Mouse (Mus musculus): ENCODE measurements around the gene Sun2. TPM values are rescaled to one million over a fixed set of nuclear protein-coding genes. Genes with fewer than 3 reads are reported as not detected.

The Sun2 gene
- total RNA-seq (2022): 10 to 100 TPM; 48.3 to 71.4 (median 53.9) TPM

- DNase-seq: peak; percentile 83
Observed at GRCm38 (mm10) chr15:79741921-79742705, at the start of gene Sun2. TSS of gene Sun2 (minus strand) at chr15:79742536.

GRCm38 (mm10) chr15:79791502-79791901 lies 49.2 kb upstream of the Sun2 start:
- no peak for DNase-seq

DNA sequence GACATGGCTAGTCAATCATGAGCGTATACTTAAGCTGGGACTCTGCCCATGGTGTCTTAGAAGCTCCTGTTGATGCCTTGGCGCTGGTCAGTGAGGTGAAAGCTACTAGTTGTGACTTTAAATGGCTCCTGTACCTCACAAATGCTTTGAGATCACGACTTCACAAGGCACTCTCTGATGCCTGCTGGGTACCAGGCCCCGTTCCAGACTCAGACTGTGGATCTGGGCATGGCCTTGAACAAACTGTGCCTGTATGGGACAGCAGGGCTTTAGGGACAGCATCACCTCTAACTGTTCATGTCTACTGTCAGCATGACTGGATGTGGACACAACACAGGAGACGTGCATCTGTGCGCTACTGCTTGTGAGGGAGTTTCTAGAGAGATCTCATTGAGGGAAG lies 48.6 kb upstream of the Sun2 start:
- no peak for DNase-seq

- DNase-seq: no peak
Observed at GRCm38 (mm10) chr15:79790111-79790510, 47.8 kb upstream of the Sun2 start.

DNA sequence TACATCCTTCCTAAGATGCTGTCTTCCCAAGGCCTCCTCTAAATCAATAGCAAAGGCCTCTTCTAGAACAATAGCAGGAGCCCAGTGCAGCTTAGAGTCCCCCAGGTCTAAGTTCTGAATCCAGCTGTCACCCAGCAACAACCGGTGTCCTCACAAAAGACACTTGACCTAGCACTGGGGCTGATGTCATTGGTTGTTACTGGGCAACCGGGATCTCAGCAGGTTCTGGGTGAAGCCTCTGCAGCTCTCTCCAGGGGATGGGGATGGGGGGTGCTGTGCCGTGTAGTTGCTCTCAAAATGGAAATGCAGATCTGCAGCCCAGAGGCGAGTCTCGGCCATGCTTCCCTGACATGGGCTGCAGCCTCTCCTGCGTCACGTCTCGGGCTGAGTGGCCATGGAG lies 45.5 kb upstream of the Sun2 start:
- no peak for DNase-seq

- DNase-seq: peak; percentile 44
Observed at GRCm38 (mm10) chr15:79785056-79785455, 42.7 kb upstream of the Sun2 start.

- no peak for DNase-seq
Observed at GRCm38 (mm10) chr15:79777749-79778148, 35.4 kb upstream of the Sun2 start, which contains the start of gene Dnal4. TSS of gene Dnal4 (minus strand) at chr15:79777849.

GRCm38 (mm10) chr15:79775662-79776061 lies 33.3 kb upstream of the Sun2 start:
- no peak for DNase-seq

GRCm38 (mm10) chr15:79774117-79775027 lies 32.0 kb upstream of the Sun2 start:
- DNase-seq: peak; percentile 95

GRCm38 (mm10) chr15:79770629-79771240 lies 28.4 kb upstream of the Sun2 start:
- DNase-seq: no peak

DNA sequence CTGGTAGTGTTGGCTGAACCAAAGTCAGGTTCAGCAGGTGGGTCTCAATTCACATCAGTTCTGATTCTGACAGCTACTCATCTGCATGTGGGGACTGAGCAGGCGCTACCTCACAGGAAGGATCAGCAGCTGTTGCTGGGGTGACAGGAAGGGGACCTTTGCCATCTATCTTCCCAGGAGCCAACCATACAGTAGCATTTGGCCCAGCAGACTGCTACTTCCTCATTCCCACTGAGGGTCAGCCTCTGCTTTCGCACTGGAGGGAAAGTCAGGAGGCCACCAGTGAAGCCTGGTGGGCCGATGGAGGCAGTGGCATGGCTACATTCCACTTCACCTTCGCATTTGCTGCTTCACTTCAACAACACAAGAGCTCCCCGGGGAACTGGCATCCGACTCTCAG lies 26.0 kb upstream of the Sun2 start:
- DNase-seq: no peak

- DNase-seq: no peak
Observed at GRCm38 (mm10) chr15:79767327-79767961, 25.1 kb upstream of the Sun2 start.

- no peak for DNase-seq
Observed at GRCm38 (mm10) chr15:79766586-79767071, 24.3 kb upstream of the Sun2 start.

GRCm38 (mm10) chr15:79766168-79766567 lies 23.8 kb upstream of the Sun2 start:
- DNase-seq: no peak

DNA sequence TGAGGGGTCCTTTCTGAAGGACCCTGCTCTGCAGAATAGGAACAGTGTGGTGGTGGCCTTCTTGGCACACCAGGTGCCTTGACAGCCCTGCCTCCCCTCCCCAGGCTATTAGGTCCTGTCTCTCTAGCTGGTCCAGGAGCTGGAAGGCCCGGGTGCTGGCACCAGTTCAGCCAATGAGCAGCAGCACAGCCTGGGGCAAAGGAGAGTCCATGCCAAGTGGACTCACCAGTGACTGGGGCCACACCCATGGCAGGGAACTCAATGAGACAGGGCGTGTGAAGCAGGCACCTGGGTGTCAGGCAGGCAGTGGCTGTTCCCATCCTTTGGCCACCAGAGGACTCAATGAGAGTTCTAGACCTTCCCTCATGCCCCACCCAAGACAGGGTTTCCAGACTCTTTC lies 23.0 kb upstream of the Sun2 start:
- no peak for DNase-seq

- no peak for DNase-seq
Observed at GRCm38 (mm10) chr15:79764539-79765267, 22.4 kb upstream of the Sun2 start.

DNA sequence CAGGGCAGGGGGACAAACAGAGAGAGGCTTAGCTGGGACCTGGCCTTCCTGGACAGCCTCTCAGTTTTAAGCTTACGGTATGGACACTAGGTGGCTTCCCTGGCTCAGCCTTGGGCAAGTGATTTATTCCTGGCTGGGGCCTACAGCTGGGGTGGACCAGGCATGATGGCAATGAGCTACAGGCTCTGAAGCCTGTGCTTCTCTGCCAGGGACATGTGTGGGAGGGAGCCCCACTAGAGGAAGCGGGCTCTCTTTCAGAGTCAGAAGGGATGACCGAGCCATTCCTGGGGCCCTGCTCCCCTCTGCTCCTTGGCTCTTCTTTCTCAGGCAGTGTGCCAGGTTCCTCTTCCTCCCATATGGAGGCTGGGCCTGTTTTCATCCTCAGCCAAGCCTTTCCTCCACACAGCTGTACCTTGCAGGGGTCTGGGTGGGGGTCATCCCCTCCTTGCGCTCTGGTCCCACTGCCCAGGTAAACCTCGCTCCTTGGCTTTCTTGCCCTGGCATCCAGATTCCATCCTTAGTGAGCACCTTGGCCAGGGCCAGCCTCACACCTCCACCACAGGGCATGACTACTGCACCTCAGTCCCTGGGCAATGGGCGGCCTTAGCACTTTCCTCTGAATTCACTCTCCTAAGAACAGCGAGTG lies 21.4 kb upstream of the Sun2 start:
- no peak for DNase-seq

- DNase-seq: no peak
Observed at GRCm38 (mm10) chr15:79763001-79763400, 20.7 kb upstream of the Sun2 start.

DNA sequence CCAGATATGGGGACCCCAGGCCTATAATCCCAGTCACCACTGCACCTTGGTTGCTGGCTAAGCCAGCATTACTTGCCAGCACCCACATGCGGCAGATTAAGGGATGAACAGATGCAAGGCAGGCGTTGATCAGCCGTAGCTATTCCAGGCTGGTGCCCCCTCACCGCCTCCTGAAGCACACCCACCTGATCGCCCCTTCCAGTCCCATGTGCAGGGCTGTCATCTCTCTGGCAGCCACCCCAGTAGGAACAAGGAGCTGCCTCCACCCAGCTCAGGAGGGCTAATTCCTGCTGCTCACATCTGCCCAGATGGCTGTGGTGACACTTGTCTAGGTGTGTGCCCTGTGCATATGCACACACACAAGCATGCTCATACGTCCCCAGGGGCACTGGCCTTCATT lies 18.6 kb upstream of the Sun2 start:
- DNase-seq: no peak

DNA sequence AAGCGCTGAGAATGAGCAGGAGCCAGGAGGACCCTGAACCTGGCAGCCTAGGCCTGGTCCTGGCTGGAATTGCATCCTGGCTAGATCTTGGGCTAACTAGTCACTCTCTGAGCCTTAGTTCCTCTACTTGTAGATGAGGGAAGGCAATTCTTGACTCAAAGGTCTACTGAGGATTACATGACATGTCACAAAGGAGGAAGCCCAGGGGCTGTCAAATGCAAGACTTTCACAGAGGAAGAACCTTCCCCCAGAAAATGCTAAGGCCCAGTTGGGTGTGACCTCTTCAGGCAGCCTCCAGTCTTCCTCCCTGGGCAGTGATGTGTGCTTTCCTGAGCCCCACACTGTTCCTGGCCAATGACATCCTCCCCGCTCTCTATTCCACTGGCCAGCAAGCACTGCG lies 14.8 kb upstream of the Sun2 start:
- DNase-seq: no peak

DNA sequence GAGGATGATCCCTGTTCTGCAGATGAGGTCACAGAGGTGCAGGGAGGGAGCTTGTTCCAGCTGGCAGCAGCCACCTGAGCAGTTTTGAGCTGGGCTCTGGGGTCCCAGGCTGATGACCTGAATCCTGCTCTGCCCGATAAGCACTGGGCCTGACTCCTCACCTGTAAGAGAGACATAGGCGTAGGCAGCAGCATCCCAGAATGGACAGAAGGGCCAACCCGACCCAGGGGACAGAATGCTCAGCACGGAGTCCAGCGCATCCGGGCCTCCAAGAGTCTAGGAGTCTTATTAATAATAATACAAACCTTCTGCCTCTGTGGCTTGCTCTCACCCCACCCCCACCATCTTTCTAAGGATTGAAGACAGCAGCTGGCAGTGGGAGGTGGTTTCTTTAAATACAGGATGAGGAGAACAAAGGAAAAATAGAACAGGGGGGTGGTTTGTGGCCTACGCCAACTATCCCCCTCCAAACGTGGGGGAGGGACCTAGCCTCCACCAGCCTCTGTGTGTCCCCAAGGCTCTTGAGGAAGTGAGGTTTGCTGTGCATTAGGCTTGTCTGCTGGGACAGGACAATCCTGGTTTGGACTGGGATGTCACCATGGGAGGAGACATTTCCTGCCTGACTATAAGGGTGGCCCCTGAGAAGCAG lies 13.8 kb upstream of the Sun2 start:
- DNase-seq: no peak

Data from adrenal gland, adult 8-10 months (tissue).